Mouse (Mus musculus) embryonic facial prominence, embryonic 13.5 days (tissue): ENCODE measurements around the gene Phgdh. TPM values are rescaled to one million over a fixed set of nuclear protein-coding genes. Genes with fewer than 3 reads are reported as not detected.

Source experiments
- ATAC-seq: fragments of 200-750 bp; cut with Nextera tagmentation; 2 replicates; pipeline ENCODE4 v1.8.0; 2017; ENCODE audit warnings: low read depth; ENCODE audit not compliant: insufficient number of reproducible peaks, insufficient read depth, low FRiP score, low TSS enrichment
- H3K27ac ChIP-seq: fragments of 300-500 bp; sonication (generic); 2 replicates; pipeline ENCODE4 v1.5.1; 2015; ENCODE audit warnings: moderate library complexity, mild to moderate bottlenecking, inconsistent platforms
- H3K27me3 ChIP-seq: fragments of 300-500 bp; sonication (generic); 2 replicates; pipeline ENCODE4 v1.6.1; 2015; ENCODE audit warnings: mild to moderate bottlenecking, inconsistent platforms
- H3K36me3 ChIP-seq: fragments of 300-500 bp; sonication (generic); 2 replicates; pipeline ENCODE4 v1.6.1; 2015; ENCODE audit warnings: mild to moderate bottlenecking, inconsistent platforms
- H3K4me1 ChIP-seq: fragments of 300-500 bp; sonication (generic); 2 replicates; pipeline ENCODE4 v1.6.1; 2015; ENCODE audit warnings: inconsistent platforms
- H3K4me2 ChIP-seq: fragments of 300-500 bp; sonication (generic); 2 replicates; pipeline ENCODE4 v1.6.1; 2015; ENCODE audit warnings: moderate library complexity, mild to moderate bottlenecking, inconsistent platforms
- H3K4me3 ChIP-seq: fragments of 300-500 bp; sonication (generic); 2 replicates; pipeline ENCODE4 v1.5.1; 2015; ENCODE audit warnings: mild to moderate bottlenecking, inconsistent platforms
- H3K9ac ChIP-seq: fragments of 300-500 bp; sonication (generic); 2 replicates; pipeline ENCODE4 v1.6.1; 2015; ENCODE audit warnings: mild to moderate bottlenecking, inconsistent platforms
- H3K9me3 ChIP-seq: fragments of 300-500 bp; sonication (generic); 2 replicates; pipeline ENCODE4 v1.6.1; 2016; ENCODE audit warnings: inconsistent platforms
- WGBS: fragments of 180-500 bp; shearing (Covaris S2); methylation state at CpG from one replicate; pipeline ENCODE4 v1.1.7; 2015; ENCODE audit warnings: mixed read lengths; 5-methylcytosine and 5-hydroxymethylcytosine counted together
- polyA plus RNA-seq: library from polyadenylated mRNA; unstranded; fragments of >200 nt; fragmentation: Nextera tagmentation; extraction: Ambion mirVana; gene quantifications from 2 replicates; pipeline ENCODE4 v1.2.1, GENCODE M21; 2015

Gene Phgdh
- polyA plus RNA-seq, 1 experiment from 2014 or later: 256 TPM

DNA sequence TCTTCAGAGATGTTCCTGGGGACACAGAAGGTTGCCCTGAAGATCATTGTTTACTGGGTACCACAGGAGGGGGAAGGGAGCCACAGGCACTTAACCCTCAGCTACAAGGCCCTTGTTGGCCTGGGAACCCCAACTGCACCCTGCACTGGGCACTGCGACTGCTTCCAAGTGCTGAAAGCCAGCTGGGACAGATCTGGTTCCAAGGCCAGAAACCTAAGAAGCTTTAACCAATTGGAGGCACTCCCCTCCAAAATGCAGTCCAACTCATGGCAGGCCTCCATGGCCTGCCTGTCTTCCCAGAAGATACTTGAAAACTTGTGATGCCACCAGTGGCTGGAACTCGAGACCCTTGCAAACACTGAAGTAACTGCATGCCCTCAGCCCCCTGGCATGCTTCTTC, 24.6 kb downstream of the Phgdh start:
- no peaks in the 10 kb centered on the region for H3K27me3 ChIP-seq
- 88% methylated on average over 2 of the region's 2 CpGs for WGBS
- H3K4me3 ChIP-seq: no peak overlapping the region
- peaks cover 30% of the 10 kb centered on the region for H3K4me1 ChIP-seq
- H3K4me2 ChIP-seq: no peak overlapping the region
- H3K9me3 ChIP-seq: no peaks in the 10 kb centered on the region
- no peak for ATAC-seq
- no peak overlapping the region for H3K27ac ChIP-seq
- H3K36me3 ChIP-seq: peaks cover 47% of the 10 kb centered on the region
- no peak overlapping the region for H3K9ac ChIP-seq

DNA sequence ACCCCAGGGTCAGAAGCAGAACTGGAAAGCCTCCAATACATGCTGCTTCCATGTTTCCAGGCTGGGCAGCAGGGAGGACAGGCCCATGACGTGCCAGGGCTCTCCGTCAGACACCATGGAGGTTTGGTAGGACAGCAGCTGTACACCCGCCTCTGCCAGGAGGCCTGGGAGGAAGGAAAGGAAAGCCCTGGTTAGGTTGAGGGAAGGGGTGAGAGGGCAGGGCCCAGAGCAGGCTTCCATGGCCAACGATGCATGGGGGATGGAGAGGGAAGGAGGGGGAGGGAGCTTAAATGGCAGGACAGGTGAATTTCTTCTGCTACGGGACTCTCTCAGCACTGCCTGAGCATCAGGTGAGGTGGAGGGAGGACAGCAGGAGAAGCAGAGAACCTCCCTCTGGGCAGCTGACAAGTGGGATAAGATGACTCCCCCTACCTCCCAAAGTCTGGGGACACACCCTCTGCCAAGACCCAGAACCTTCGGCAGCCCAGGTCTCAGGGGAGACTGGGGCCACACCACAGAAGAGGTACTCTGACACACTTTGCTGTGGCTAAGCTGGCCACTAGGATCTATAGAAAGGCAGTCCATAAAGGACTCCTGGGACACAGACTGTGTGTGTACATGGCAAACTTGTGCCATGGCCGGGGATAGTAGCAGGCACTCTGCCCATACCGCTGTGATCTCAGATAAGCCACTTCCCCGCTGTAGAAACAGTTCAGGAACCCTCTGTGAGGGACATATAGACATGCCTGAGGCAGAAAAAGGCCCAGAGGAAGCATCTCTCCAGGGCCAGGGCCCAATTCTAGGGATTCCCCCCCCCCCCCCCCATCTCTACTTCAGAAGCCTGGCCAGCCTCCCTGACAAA, 26.3 kb downstream of the Phgdh start:
- Histone ChIP-seq H3K9ac (no peak overlapping the region), H3K4me2 (no peak overlapping the region), H3K4me3 (no peak overlapping the region), H3K27ac (no peak overlapping the region), H3K36me3 (peaks cover 33% of the 10 kb centered on the region), H3K9me3 (no peaks in the 10 kb centered on the region), H3K4me1 (peaks cover 18% of the 10 kb centered on the region), H3K27me3 (no peaks in the 10 kb centered on the region)
- WGBS: 81% methylated on average over 9 of the region's 9 CpGs
- ATAC-seq: no peak

DNA sequence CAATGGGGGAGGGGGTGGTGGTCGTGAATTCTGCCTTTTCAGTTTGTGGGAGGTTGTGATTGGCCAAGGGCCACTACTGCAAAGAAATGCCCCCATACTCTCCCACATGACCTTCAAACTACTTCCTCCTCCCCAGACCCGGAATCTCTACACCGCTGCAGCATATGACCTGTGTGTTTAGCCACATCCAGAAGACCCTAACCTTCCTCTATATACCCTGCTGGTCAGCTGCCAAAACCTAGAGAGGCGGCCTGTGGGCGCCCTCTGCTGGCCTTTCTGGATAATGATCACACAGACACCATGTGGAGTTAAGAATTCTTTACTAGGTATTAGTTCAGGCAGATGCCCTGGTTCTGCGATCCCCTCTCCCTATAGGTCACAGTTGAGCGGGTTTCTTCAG, 26.9 kb downstream of the Phgdh start:
- ATAC-seq: 0 out of 2 replicates have a peak, but pooled peaks have one; percentile 12
- Histone ChIP-seq H3K4me3 (no peak overlapping the region), H3K27ac (no peak overlapping the region), H3K36me3 (peaks cover 28% of the 10 kb centered on the region), H3K4me2 (no peak overlapping the region), H3K9ac (no peak overlapping the region), H3K4me1 (peaks cover 13% of the 10 kb centered on the region), H3K9me3 (no peaks in the 10 kb centered on the region), H3K27me3 (no peaks in the 10 kb centered on the region)
- WGBS: 37% methylated on average over 7 of the region's 7 CpGs

DNA sequence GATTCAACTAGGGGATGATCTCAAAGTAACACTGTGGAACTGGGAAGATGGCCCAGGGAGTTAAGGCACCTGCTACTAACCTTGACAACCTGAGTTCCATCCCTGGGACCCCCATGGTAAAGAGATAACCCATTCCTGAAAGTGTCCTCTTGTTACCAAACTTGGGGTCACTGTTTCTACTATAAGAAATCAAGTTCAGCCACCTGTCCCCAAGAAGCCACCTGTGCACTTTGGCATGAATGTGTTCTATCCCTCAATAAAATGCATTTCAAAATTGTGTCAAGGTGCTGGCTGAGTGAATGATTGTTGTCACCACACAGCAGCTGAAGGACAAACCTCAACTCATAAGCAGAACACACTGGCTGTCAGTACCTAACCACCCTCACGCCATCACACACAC, 29.3 kb downstream of the Phgdh start:
- Histone ChIP-seq H3K4me2 (no peak overlapping the region), H3K27ac (no peak overlapping the region), H3K4me1 (no peaks in the 10 kb centered on the region), H3K4me3 (no peak overlapping the region), H3K9me3 (no peaks in the 10 kb centered on the region), H3K36me3 (peaks cover 21% of the 10 kb centered on the region), H3K9ac (no peak overlapping the region), H3K27me3 (no peaks in the 10 kb centered on the region)
- ATAC-seq: no peak
- 83% methylated on average over 1 of the region's 1 CpGs for WGBS

- no peak overlapping the region for H3K4me3 ChIP-seq
- no peak overlapping the region for H3K9ac ChIP-seq
- no peaks in the 10 kb centered on the region for H3K4me1 ChIP-seq
- no peak for ATAC-seq
- peaks cover 5% of the 10 kb centered on the region for H3K36me3 ChIP-seq
- H3K4me2 ChIP-seq: no peak overlapping the region
- H3K9me3 ChIP-seq: no peaks in the 10 kb centered on the region
- WGBS: 86% methylated on average over 6 of the region's 6 CpGs
- no peaks in the 10 kb centered on the region for H3K27me3 ChIP-seq
- no peak overlapping the region for H3K27ac ChIP-seq
Observed at GRCm38 (mm10) chr3:98308606-98309005, 31.2 kb downstream of the Phgdh start.

DNA sequence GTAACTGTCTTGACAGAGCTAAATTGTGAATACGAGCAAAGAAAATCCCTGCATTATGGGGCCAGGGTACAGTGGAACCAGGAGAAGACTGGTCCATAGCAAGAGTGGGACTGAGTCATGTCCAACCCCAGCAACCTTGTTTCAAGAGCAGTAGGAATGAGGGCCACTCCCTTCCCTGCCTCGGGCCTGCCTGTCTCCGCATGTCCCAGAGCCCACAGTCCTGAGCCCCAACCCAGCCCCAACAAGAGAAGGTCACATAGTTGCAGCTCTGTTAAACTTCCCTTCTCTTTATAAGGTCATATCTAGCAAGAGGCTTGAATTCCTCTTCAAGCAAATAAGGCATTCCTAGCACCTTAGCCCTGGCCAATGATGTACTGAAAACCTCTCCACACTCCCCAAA, 38.0 kb downstream of the Phgdh start:
- 88% methylated on average over 3 of the region's 3 CpGs for WGBS
- Histone ChIP-seq H3K4me2 (no peak overlapping the region), H3K9me3 (no peaks in the 10 kb centered on the region), H3K27ac (no peak overlapping the region), H3K9ac (no peak overlapping the region), H3K27me3 (no peaks in the 10 kb centered on the region), H3K36me3 (no peaks in the 10 kb centered on the region), H3K4me3 (no peak overlapping the region), H3K4me1 (no peaks in the 10 kb centered on the region)
- no peak for ATAC-seq

DNA sequence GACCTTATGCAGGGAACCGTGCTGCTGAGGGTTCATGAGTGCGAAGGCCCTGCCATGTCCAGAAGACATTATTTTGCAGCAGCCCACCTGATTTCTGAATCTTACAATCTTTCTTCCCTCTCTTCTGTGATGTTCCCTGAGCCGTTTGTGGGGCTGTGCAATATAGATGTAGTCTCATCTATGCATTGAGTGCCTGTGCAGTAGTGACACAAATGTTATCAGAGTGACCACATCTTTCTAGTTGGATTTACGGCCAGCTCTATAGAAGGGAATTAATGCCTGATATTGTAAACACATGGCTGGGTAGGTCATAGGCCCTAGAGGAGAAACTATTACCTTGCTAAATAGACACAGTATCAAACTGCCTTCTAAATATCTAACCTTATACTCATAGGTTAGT, 39.5 kb downstream of the Phgdh start:
- WGBS: 90% methylated on average over 4 of the region's 4 CpGs
- no peaks in the 10 kb centered on the region for H3K9me3 ChIP-seq
- no peak overlapping the region for H3K4me2 ChIP-seq
- no peaks in the 10 kb centered on the region for H3K27me3 ChIP-seq
- no peak overlapping the region for H3K9ac ChIP-seq
- ATAC-seq: no peak
- H3K4me1 ChIP-seq: no peaks in the 10 kb centered on the region
- H3K4me3 ChIP-seq: no peak overlapping the region
- no peaks in the 10 kb centered on the region for H3K36me3 ChIP-seq
- no peak overlapping the region for H3K27ac ChIP-seq

DNA sequence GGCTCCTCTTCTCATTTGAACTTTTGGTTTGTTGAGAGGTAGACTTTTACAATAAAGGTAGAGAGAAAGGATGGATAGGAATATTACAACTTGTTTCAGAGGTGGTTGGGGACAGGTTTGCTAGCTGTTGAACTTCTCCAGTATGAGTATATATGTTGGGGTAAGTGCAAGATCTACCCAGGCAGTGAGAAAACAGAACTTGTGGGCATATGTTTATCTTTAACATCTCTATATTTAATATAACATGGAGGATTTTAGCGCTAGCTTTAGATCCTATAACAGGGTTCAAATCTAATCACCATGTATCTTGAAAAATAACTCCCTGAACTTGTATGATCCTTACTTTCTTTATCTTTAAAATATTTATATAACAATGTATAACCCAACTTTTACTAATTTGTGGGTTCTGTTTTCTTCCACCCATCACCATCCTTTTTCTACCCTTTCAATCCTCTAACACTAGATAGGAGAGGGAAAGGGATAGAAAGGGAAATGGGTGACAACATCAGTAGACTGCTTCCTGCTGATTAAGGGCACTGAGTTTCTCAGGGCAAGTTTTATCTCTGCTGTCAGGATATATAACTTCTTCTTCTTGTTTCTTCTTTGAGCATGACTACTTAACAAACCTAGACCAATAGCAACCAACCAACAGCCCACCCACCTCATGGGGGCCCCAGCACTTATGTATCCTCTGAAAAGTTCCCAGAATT, 40.2 kb downstream of the Phgdh start:
- Histone ChIP-seq H3K9me3 (no peaks in the 10 kb centered on the region), H3K4me2 (no peak overlapping the region), H3K4me3 (no peak overlapping the region), H3K4me1 (no peaks in the 10 kb centered on the region), H3K9ac (no peak overlapping the region), H3K27ac (no peak overlapping the region), H3K36me3 (no peaks in the 10 kb centered on the region), H3K27me3 (no peaks in the 10 kb centered on the region)
- 90% methylated on average over 1 of the region's 1 CpGs for WGBS
- no peak for ATAC-seq

DNA sequence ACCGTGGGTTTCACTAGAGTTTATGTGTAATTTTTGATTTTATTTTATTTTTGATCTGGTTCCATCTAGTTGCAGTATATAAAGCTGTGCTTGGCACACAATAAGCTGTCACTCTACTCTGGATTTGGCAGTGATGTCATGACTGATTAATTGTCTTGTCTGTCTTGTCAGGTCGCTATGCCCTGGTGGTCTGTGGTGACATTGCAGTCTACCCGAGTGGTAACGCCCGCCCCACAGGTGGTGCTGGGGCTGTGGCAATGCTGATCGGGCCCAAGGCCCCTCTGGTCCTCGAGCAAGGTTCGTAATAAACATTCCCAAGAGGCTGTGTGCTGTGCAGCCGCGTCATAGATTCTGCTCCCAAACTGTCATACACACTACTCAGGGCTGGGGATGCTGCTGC, 43.8 kb downstream of the Phgdh start:
- H3K27ac ChIP-seq: no peak overlapping the region
- no peaks in the 10 kb centered on the region for H3K4me1 ChIP-seq
- 65% methylated on average over 10 of the region's 10 CpGs for WGBS
- no peaks in the 10 kb centered on the region for H3K27me3 ChIP-seq
- no peak overlapping the region for H3K4me3 ChIP-seq
- H3K9ac ChIP-seq: no peak overlapping the region
- no peak overlapping the region for H3K4me2 ChIP-seq
- no peaks in the 10 kb centered on the region for H3K9me3 ChIP-seq
- H3K36me3 ChIP-seq: no peaks in the 10 kb centered on the region
- ATAC-seq: no peak

DNA sequence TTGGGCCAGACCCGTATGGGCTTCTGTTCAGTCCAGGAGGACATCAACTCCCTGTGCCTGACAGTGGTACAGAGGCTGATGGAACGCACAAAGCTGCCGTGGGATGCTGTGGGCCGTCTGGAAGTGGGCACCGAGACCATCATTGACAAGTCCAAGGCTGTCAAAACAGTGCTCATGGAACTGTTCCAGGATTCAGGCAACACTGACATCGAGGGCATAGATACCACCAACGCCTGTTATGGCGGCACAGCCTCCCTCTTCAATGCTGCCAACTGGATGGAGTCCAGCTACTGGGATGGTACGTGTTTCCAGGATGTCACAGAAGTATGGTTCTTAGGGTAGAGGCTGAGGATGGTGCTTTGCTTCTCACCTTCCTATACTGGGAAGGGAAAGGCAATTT, 48.7 kb downstream of the Phgdh start:
- H3K4me3 ChIP-seq: no peak overlapping the region
- no peaks in the 10 kb centered on the region for H3K27me3 ChIP-seq
- no peaks in the 10 kb centered on the region for H3K36me3 ChIP-seq
- no peak overlapping the region for H3K9ac ChIP-seq
- ATAC-seq: no peak
- no peak overlapping the region for H3K4me2 ChIP-seq
- WGBS: 93% methylated on average over 9 of the region's 9 CpGs
- H3K4me1 ChIP-seq: no peaks in the 10 kb centered on the region
- 0 out of 2 replicates have a peak, but pooled peaks cover 4% of the 10 kb centered on the region for H3K9me3 ChIP-seq
- H3K27ac ChIP-seq: no peak overlapping the region

DNA sequence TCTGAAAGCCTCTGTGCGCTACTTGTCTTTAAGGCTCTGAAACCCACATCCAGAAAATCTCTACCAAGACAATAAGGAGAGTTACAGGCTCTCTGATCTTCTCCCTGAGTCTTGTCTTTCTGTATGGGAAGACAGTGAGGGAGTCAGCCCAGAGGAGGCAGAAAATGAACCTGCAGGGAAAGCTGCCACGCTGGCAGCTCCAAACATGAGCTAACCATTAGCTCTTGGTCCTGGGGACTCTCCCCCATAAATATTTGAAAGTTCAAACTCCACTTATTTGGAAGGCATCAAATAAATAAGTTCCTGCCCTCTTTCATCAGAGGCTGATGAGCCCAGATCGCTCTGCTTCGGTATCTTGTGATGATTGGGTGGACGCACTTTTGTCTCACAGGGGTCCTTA, 56.6 kb downstream of the Phgdh start:
- Histone ChIP-seq H3K4me3 (no peak overlapping the region), H3K9ac (no peak overlapping the region), H3K4me1 (peaks cover 20% of the 10 kb centered on the region), H3K27me3 (no peaks in the 10 kb centered on the region), H3K9me3 (no peaks in the 10 kb centered on the region), H3K4me2 (no peak overlapping the region), H3K27ac (no peak overlapping the region), H3K36me3 (no peaks in the 10 kb centered on the region)
- no peak for ATAC-seq
- WGBS: 90% methylated on average over 5 of the region's 5 CpGs

DNA sequence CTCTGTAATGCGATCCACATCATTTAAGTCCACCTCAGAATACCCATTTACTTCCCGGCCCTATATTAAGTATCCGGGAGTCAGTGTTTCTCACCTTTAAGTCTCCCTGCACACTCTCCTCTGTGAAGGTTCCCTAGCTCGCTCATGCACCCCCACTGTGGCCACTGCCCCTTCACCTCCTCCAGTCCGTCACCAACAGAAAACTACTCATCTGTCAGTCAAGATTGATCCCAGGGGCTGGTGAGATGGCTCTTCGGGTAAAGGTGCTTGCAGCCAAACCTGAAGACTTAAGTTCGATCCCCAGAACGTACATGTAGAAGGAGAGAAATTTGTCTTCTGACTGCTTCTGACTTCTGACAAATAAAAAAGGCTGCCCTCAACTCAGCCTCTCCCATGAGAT, 57.4 kb downstream of the Phgdh start:
- WGBS: 90% methylated on average over 8 of the region's 8 CpGs
- Histone ChIP-seq H3K27ac (no peak overlapping the region), H3K4me3 (no peak overlapping the region), H3K9ac (no peak overlapping the region), H3K27me3 (no peaks in the 10 kb centered on the region), H3K9me3 (no peaks in the 10 kb centered on the region), H3K4me2 (no peak overlapping the region), H3K36me3 (no peaks in the 10 kb centered on the region), H3K4me1 (peaks cover 20% of the 10 kb centered on the region)
- ATAC-seq: no peak
